Mouse (Mus musculus) adrenal gland, postnatal 10 days (tissue): ENCODE measurements at regions not wholly inside any gene's neighbourhood (a gene's known extent, or its start where the extent isn't known, plus 50 kb on each side); places are given as distances from the start of the nearest gene placed in this dataset.

ENCODE experiments used
- DNase-seq: peaks from one replicate; pipeline ENCODE4 v3.0.0; 2021; ENCODE audit warnings: mixed read lengths

DNA sequence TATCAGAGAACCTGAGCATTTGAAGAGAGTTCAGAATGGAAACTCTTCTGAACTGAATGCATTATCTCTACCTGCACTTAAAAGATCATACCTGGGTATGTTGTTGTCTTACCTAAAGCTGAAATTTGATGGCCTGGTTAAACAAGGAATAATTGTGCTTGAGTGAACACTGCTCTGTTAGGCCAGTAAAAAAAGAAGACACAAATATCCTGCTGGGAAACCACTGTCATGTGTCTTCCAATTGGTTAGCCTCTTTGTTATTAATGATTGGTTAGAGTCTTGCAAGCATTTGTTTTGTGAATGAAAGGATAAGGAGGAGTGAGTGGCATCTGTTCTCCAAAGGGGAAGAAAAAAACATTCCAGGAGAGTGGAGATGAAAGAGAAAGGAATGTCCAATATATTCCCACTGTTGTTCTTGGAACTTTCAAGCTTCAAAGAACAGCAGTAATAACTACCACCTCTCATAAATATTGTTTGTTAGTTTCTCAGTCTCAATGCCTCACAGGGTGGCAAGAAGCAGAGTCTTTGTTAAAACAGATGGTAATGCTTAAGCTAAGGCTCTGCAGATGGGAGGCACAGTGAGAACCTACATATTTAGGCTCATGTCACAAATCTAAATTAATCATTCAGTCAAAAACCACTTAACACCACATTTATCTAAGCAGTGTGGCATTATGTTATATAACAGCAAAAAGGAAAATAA lies 165.5 kb downstream of the Dsel start:
- no peak for DNase-seq

DNA sequence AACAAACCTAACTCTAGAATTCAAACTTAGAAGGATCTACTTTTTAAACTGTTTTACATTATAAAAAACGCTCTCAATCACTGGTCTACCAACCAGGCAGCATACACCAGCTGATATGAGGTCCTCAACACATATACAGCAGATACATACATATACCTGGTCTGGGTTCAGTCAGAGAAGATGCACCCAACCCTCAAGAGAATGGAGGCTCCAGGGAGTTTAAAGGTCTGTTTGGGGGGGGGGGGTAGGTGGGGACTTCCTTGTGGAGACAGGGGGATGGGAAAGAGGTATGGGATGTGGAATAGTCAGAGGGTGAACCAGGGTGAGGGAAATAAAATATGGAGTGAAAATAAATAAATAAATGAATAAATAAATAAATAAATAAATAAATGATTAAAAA lies 203.8 kb downstream of the Dsel start:
- no peak for DNase-seq

DNA sequence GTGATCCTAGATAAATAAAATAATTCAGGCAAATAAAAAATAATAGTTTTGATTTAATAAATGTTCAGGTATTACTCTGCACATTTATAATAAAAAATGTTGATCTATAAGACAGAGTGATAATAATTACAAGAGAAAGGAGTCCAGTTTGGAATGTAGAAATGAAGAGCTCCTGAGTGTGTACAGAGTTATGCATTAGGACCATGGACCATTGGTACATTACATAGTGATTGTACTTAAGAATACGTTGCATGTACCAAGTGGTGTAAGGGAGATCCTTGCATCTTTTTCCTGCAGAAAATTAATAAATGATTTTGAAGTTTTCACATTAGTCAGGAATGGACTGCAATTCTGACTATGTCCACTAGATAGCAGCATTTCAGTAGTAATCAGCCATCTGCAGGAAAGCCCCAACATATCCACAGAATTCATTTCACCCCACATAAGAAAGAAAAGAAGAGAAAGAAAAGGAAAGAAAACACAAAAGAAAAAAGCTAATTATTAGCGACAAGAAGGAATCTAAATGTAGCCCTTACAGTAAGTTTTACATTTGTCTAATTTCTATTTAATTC lies 204.5 kb downstream of the Dsel start:
- DNase-seq, result peak; percentile 3

DNA sequence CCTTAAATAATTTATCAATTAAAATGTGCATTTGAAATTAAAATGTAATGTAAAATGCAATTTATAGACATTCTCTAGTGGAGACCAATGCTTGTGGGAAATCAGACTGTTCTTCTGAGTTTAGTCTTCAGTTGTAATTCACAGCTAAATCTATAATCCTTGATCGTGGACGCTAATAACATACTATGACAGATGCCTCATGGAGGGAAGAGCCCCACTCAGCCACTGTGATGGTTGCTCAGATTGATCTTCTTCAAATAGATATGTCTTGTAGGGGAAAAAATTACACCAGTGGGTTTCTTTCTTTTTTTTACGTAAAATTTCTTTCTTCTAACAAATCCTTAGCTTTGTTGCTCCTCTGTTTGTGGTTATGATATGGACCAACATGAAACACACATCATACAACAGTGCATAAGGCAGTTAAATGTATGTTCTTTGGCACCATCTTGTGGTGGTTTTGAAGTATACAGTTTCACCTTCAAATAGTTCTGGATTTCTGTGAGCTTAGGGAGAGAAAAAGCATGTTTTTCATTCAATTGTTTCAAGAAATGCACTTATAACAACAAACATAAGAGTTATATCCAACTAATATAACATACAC lies 230.8 kb downstream of the Dsel start:
- no peak for DNase-seq
